Mouse (Mus musculus) liver, adult 2 months (tissue): ENCODE measurements around the gene Prdm16. TPM values are rescaled to one million over a fixed set of nuclear protein-coding genes. Genes with fewer than 3 reads are reported as not detected.
A peak's percentile ranks its signal among the peaks of the same experiment; 100 is the strongest.

Experiments used
- DNase-seq: peaks from one replicate; pipeline ENCODE4 v3.0.0-alpha.2; 2011; ENCODE audit warnings: low read depth, low spot score; ENCODE audit errors: extremely low read depth
- H3K27ac ChIP-seq: fragments of 200-500 bp; replicated peaks from 2 replicates; pipeline ENCODE4 v1.5.1; 2012; ENCODE audit warnings: low read depth, mild to moderate bottlenecking, control low read depth, inconsistent platforms, low read length; ENCODE audit not compliant: insufficient read depth
- H3K27me3 ChIP-seq: fragments of 200-500 bp; 2 replicates; pipeline ENCODE4 v1.6.1; 2012; ENCODE audit warnings: mild to moderate bottlenecking, moderate library complexity, low read length, inconsistent platforms; ENCODE audit not compliant: control insufficient read depth, insufficient read depth
- H3K36me3 ChIP-seq: fragments of 200-500 bp; 2 replicates; pipeline ENCODE4 v1.6.1; 2012; ENCODE audit warnings: low read length, inconsistent platforms; ENCODE audit not compliant: control insufficient read depth, insufficient read depth
- H3K4me1 ChIP-seq: fragments of 200-500 bp; 2 replicates; pipeline ENCODE4 v1.6.1; 2011; ENCODE audit warnings: low read length; ENCODE audit not compliant: control insufficient read depth, insufficient read depth
- H3K4me3 ChIP-seq: fragments of 200-500 bp; 2 replicates; pipeline ENCODE4 v1.5.1; 2011; ENCODE audit warnings: low read depth, mild to moderate bottlenecking, control low read depth, low read length, moderate library complexity; ENCODE audit not compliant: insufficient read depth
- H3K79me2 ChIP-seq: fragments of 200-500 bp; 2 replicates; pipeline ENCODE4 v1.6.1; 2012; ENCODE audit warnings: inconsistent platforms, mild to moderate bottlenecking, low read length, moderate library complexity; ENCODE audit not compliant: control insufficient read depth, insufficient read depth
- H3K9ac ChIP-seq: fragments of 200-500 bp; 2 replicates; pipeline ENCODE4 v1.6.1; 2012; ENCODE audit warnings: low read depth, mild to moderate bottlenecking, control low read depth, inconsistent platforms, low read length
- CTCF ChIP-seq: fragments of 200-500 bp; IDR thresholded peaks from 2 replicates; pipeline ENCODE4 v1.5.1; 2011; ENCODE audit warnings: low read depth, low read length, control low read depth
- POLR2A ChIP-seq: fragments of 200-500 bp; IDR thresholded peaks from 2 replicates; pipeline ENCODE4 v1.6.1; 2011; ENCODE audit warnings: low read length, control low read depth; ENCODE audit not compliant: insufficient read depth; ENCODE audit errors: extremely low read depth
- WGBS: fragments of 180-500 bp; shearing (Covaris S2); methylation state at CpG from one replicate; pipeline ENCODE4 v1.1.7; 2018; 5-methylcytosine and 5-hydroxymethylcytosine counted together
- polyA plus RNA-seq: library from polyadenylated mRNA; depleted of rRNA; stranded (reverse); fragments of >200 nt; gene quantifications from 2 replicates; pipeline ENCODE4 v1.2.3, GENCODE M21; 2012
- total RNA-seq: library from RNA; depleted of rRNA; stranded (reverse); fragments of >200 nt; gene quantifications from 2 replicates; pipeline ENCODE4 v1.2.3, GENCODE M21; 2014

Gene Prdm16
- total and polyA plus RNA-seq, 2 experiments = 0.22 to 0.37 TPM

DNA sequence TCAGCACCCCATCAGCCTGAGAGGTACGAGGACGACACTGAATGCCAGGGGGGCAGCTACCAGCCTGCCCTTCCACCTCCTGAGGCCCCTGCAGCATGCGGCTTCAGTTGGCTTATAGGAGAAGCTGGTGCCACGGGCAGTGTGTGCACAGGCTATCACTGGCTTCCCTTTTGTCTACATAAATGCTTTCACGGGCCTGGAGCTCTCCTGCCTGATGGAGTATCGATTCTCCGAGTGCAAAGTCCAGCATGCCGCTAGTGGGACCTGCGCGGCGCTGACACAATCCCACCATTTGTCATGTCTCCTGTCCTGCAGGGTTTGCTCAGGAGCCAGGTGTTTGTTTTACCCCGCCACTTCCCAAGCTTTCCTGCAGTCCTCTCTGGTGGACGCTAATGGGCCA is 44.1 kb downstream of the Prdm16 start:
- 18% methylated on average over 13 of the region's 13 CpGs for WGBS
- no peak overlapping the region for H3K9ac ChIP-seq
- TF ChIP-seq POLR2A = no peak
- TF ChIP-seq CTCF = no peak
- no peak overlapping the region for H3K4me3 ChIP-seq
- peak; percentile 61 for DNase-seq
- no peaks in the 10 kb centered on the region for H3K27me3 ChIP-seq
- H3K36me3 ChIP-seq = no peaks in the 10 kb centered on the region
- H3K79me2 ChIP-seq = no peaks in the 10 kb centered on the region
- H3K27ac ChIP-seq = no peak overlapping the region
- no peaks in the 10 kb centered on the region for H3K4me1 ChIP-seq

DNA sequence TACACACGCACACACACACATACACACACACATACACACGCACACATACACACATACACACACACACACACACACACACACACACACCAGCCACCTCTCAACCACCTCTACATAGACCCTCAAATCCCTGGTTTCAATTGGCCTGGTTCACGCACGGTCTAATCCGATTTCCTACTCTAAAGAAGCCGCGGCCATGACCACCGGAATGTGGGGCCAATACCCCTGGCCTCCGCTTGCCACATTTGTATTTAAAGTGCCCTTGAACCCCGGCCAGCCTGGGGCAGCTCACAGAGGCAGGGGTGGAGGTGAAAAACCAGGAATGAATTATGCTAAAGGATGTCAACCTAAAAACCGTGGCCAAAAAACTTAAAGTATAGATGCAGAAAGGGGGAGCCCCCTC is 45.8 kb downstream of the Prdm16 start:
- no peak for TF ChIP-seq CTCF
- no peak for TF ChIP-seq POLR2A
- no peaks in the 10 kb centered on the region for H3K4me1 ChIP-seq
- H3K36me3 ChIP-seq = no peaks in the 10 kb centered on the region
- no peaks in the 10 kb centered on the region for H3K79me2 ChIP-seq
- H3K4me3 ChIP-seq = no peak overlapping the region
- H3K9ac ChIP-seq = no peak overlapping the region
- DNase-seq = no peak
- no peak overlapping the region for H3K27ac ChIP-seq
- no peaks in the 10 kb centered on the region for H3K27me3 ChIP-seq
- WGBS = 79% methylated on average over 11 of the region's 11 CpGs

DNA sequence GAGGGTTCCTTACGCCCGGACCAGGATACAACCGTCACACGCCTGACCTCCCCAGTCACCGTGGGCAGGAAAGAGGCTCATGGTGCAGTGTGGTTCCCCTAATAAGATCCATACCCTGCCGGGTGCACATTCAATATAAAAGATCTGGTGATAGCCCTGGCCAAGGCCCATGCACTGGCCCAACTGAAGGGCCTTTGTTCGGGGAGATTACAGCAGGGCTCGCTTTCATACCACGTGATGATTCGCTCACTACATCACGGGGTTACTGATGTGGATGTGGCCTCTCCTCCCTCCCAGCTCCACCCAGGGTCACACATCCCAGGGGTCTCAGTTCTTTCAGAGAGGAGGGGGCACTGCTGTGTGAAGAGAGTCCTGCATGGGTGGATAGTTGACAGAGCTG is 50.3 kb downstream of the Prdm16 start:
- no peak overlapping the region for H3K27ac ChIP-seq
- TF ChIP-seq CTCF (no peak), POLR2A (no peak)
- no peak overlapping the region for H3K9ac ChIP-seq
- H3K27me3 ChIP-seq = no peaks in the 10 kb centered on the region
- no peaks in the 10 kb centered on the region for H3K79me2 ChIP-seq
- H3K36me3 ChIP-seq = no peaks in the 10 kb centered on the region
- 92% methylated on average over 11 of the region's 11 CpGs for WGBS
- H3K4me1 ChIP-seq = no peaks in the 10 kb centered on the region
- H3K4me3 ChIP-seq = no peak overlapping the region
- no peak for DNase-seq

GRCm38 (mm10) chr4:154585779-154586178 is 50.9 kb downstream of the Prdm16 start:
- no peak overlapping the region for H3K9ac ChIP-seq
- TF ChIP-seq CTCF (no peak), POLR2A (no peak)
- H3K79me2 ChIP-seq = no peaks in the 10 kb centered on the region
- H3K4me1 ChIP-seq = no peaks in the 10 kb centered on the region
- H3K27ac ChIP-seq = no peak overlapping the region
- no peaks in the 10 kb centered on the region for H3K36me3 ChIP-seq
- no peaks in the 10 kb centered on the region for H3K27me3 ChIP-seq
- DNase-seq = no peak
- H3K4me3 ChIP-seq = no peak overlapping the region
- 90% methylated on average over 14 of the region's 14 CpGs for WGBS

DNA sequence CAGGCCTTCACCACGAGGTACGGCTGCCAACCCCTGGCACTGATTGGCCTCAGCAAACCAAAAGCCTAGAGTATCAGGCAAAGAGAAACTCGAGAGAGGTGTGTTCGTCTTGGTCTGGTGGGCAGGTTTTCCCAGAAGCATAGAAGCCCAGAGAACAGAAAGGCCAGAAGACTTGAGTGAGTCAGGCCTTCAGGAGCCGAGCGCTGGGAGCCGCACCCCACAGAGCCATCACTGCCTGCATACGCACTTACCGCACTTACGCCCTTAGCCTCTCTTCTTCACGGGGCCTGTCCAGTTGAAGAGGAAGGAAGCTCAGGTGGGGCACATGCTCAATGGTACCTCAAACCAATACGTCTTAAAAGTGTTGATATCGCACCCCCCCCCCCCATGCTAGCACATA is 53.0 kb downstream of the Prdm16 start:
- Histone ChIP-seq H3K27ac (no peak overlapping the region), H3K27me3 (no peaks in the 10 kb centered on the region), H3K9ac (no peak overlapping the region), H3K4me1 (no peaks in the 10 kb centered on the region), H3K36me3 (no peaks in the 10 kb centered on the region), H3K4me3 (no peak overlapping the region), H3K79me2 (no peaks in the 10 kb centered on the region)
- no peak for DNase-seq
- TF ChIP-seq POLR2A (no peak), CTCF (no peak)
- WGBS = 93% methylated on average over 13 of the region's 13 CpGs

- TF ChIP-seq CTCF (no peak), POLR2A (no peak)
- no peak overlapping the region for H3K9ac ChIP-seq
- H3K4me1 ChIP-seq = no peaks in the 10 kb centered on the region
- WGBS = 93% methylated on average over 21 of the region's 21 CpGs
- H3K36me3 ChIP-seq = no peaks in the 10 kb centered on the region
- no peaks in the 10 kb centered on the region for H3K79me2 ChIP-seq
- DNase-seq = no peak
- no peak overlapping the region for H3K27ac ChIP-seq
- no peak overlapping the region for H3K4me3 ChIP-seq
- H3K27me3 ChIP-seq = no peaks in the 10 kb centered on the region
Observed at GRCm38 (mm10) chr4:154582607-154583236, 54.0 kb downstream of the Prdm16 start.
